Mouse (Mus musculus): ENCODE data around the gene Wdr26.

Gene Wdr26

GRCm38 (mm10) chr1:181150827-181151534 lies 60.8 kb downstream of the Wdr26 start:
- peak; percentile 96 for DNase-seq

GRCm38 (mm10) chr1:181150431-181150826 lies 61.4 kb downstream of the Wdr26 start:
- DNase-seq = no peak

- DNase-seq = no peak
These were observed 62.3 kb downstream of the Wdr26 start for GRCm38 (mm10) chr1:181149373-181150017.

GRCm38 (mm10) chr1:181148540-181148939 lies 63.3 kb downstream of the Wdr26 start:
- DNase-seq = no peak

GRCm38 (mm10) chr1:181146187-181146586 lies 65.6 kb downstream of the Wdr26 start:
- no peak for DNase-seq

GRCm38 (mm10) chr1:181144966-181145365 lies 66.8 kb downstream of the Wdr26 start:
- DNase-seq = peak; percentile 31

GRCm38 (mm10) chr1:181143950-181144836 lies 67.6 kb downstream of the Wdr26 start, which contains the start of the genes Nvl and Cnih4:
Gene Nvl (minus strand): TSS chr1:181144204.
Gene Cnih4 (plus strand): TSS chr1:181144693.
- peak; percentile 97 for DNase-seq

GRCm38 (mm10) chr1:181143609-181143949 lies 68.2 kb downstream of the Wdr26 start:
- no peak for DNase-seq

- DNase-seq = no peak
These were observed 73.1 kb downstream of the Wdr26 start for GRCm38 (mm10) chr1:181138730-181139129.

GRCm38 (mm10) chr1:181131915-181132314 lies 79.9 kb downstream of the Wdr26 start:
- DNase-seq = no peak

GRCm38 (mm10) chr1:181126766-181127165 lies 85.0 kb downstream of the Wdr26 start:
- DNase-seq = no peak

GRCm38 (mm10) chr1:181125916-181126315 lies 85.9 kb downstream of the Wdr26 start:
- no peak for DNase-seq

GRCm38 (mm10) chr1:181124145-181124544 lies 87.7 kb downstream of the Wdr26 start:
- DNase-seq = no peak

All from embryo, embryonic 11 days (tissue).